Mouse (Mus musculus) stomach, postnatal 0 days (tissue): ENCODE data around the gene Nfic. TPM values are rescaled to one million over a fixed set of nuclear protein-coding genes. Genes with fewer than 3 reads are reported as not detected.

Experiments
- ATAC-seq: fragments of 200-750 bp; cut with Nextera tagmentation; 2 replicates; pipeline ENCODE4 v1.8.0; 2017; ENCODE audit not compliant: low FRiP score, low TSS enrichment
- DNase-seq: peaks from one replicate; pipeline ENCODE4 v3.0.0-alpha.2; 2016; ENCODE audit warnings: low spot score
- H3K27ac ChIP-seq: fragments of 300-500 bp; sonication (generic); replicated peaks from 2 replicates; pipeline ENCODE4 v1.5.1; 2014; ENCODE audit warnings: mild to moderate bottlenecking, control low read depth
- H3K27me3 ChIP-seq: fragments of 300-500 bp; sonication (generic); 2 replicates; pipeline ENCODE4 v1.6.1; 2014; ENCODE audit warnings: low read length; ENCODE audit not compliant: control insufficient read depth, insufficient read depth
- H3K36me3 ChIP-seq: fragments of 300-500 bp; sonication (generic); 2 replicates; pipeline ENCODE4 v1.6.1; 2014; ENCODE audit warnings: low read length, mixed read lengths; ENCODE audit not compliant: control insufficient read depth, insufficient read depth
- H3K4me1 ChIP-seq: fragments of 300-500 bp; sonication (generic); replicated peaks from 2 replicates; pipeline ENCODE4 v1.6.1; 2014; ENCODE audit warnings: antibody characterized with exemption; ENCODE audit not compliant: control insufficient read depth, insufficient read depth
- H3K4me2 ChIP-seq: fragments of 300-500 bp; sonication (generic); replicated peaks from 2 replicates; pipeline ENCODE4 v1.6.1; 2014; ENCODE audit warnings: low read depth, mild to moderate bottlenecking, control low read depth, moderate library complexity
- H3K4me3 ChIP-seq: fragments of 300-500 bp; sonication (generic); 2 replicates; pipeline ENCODE4 v1.5.1; 2014; ENCODE audit warnings: low read depth, low read length, control low read depth
- H3K9ac ChIP-seq: fragments of 300-500 bp; sonication (generic); 2 replicates; pipeline ENCODE4 v1.6.1; 2014; ENCODE audit warnings: mild to moderate bottlenecking, low read length, control low read depth, mixed read lengths
- H3K9me3 ChIP-seq: fragments of 300-500 bp; sonication (generic); 2 replicates; pipeline ENCODE4 v1.6.1; 2016; ENCODE audit warnings: low read length; ENCODE audit not compliant: control insufficient read depth
- CTCF ChIP-seq: IDR thresholded peaks from 2 replicates; pipeline ENCODE4 v1.5.1; 2016; ENCODE audit warnings: antibody characterized with exemption, low read depth, mild to moderate bottlenecking, moderate library complexity
- EP300 ChIP-seq: optimal IDR thresholded peaks from 2 replicates; pipeline ENCODE3; 2016; ENCODE audit warnings: antibody characterized with exemption
- WGBS: fragments of 180-500 bp; shearing (Covaris S2); extraction: QIAGEN DNeasy Blood & Tissue Kit; methylation state at CpG from one replicate; pipeline ENCODE4 v1.1.7; 2014; 5-methylcytosine and 5-hydroxymethylcytosine counted together
- polyA plus RNA-seq: library from polyadenylated mRNA; unstranded; fragments of >200 nt; fragmentation: Nextera tagmentation; extraction: Ambion mirVana; gene quantifications from 2 replicates; pipeline ENCODE4 v1.2.1, GENCODE M21; 2015

The Nfic gene
- polyA plus RNA-seq, 1 experiment from 2014 or later, result 40.4 TPM

DNA sequence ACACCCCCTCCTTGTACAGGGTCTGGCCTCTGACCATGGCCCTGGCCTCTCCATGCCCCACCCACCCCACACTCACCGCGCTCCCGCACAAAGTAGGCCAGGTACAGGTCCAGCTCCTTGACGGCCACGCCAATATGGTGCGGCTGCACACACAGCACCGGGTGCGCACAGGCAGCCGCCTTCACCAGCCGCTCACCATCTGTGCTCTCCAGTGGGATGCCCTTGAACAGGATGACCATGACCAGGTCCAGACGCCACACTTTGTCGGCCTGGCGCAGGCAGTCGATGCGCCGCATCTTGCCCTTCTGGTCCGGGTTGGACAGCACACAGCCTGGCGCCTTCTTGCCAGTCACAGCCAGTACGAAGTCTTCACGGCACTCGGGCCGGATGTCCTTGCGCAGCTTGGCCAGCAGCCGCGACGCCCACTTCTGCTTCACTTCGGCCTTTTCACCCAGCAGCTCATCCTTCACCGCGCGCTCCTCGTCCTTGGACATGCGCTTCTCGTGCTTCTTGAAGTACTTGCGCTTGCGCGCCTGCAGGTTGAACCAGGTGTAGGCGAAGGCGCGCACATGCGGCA is 35.2 kb downstream of the Nfic start:
- no peak overlapping the region for H3K4me2 ChIP-seq
- no peak overlapping the region for H3K4me3 ChIP-seq
- no peak overlapping the region for H3K9ac ChIP-seq
- H3K36me3 ChIP-seq, result 0 out of 2 replicates have a peak, but pooled peaks cover 3% of the 10 kb centered on the region
- ATAC-seq (no peak), DNase-seq (no peak)
- no peaks in the 10 kb centered on the region for H3K9me3 ChIP-seq
- peaks cover 12% of the 10 kb centered on the region for H3K4me1 ChIP-seq
- WGBS, result 86% methylated on average over 40 of the region's 40 CpGs
- H3K27ac ChIP-seq, result no peak overlapping the region
- TF ChIP-seq CTCF (no peak), EP300 (no peak)
- H3K27me3 ChIP-seq, result no peaks in the 10 kb centered on the region

DNA sequence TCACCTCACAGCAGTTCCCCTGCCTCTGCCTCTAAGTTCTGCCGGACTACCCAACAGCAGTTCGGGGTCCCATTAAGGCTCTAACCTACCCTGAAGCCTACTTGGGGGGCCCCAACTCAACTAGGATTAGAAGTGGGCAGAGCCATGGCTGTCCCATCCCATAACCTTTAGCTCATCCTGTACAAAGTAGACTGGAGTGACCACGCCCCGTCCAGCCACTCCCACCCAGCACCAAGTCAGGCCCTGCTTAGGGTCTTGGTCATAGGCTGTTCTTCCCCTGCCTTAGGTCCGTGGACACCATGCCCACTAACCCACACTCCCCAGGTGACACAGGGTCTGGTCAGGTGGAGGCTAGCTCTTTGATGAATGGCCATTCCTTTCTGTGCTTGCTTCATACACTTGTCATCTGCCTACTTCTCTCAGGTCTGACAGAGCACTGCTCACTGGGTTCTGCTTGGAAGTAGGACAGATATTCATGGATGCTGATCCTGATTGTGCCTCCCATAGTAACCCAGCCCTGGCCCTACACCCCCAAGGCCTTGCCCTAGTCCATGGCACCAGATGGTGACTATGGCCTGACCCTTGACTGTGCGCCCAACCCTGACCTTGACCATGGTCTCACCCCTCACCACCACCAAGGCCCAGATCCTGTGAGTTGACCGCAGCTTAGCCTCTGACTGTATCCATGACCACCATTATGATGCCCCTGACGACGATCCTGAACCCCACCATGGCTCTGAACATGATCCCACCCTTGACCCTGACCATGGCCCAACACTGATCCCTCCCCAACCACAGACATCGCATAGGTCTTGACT is 36.1 kb downstream of the Nfic start:
- Histone ChIP-seq H3K4me2 (no peak overlapping the region), H3K9me3 (no peaks in the 10 kb centered on the region), H3K4me3 (no peak overlapping the region), H3K36me3 (0 out of 2 replicates have a peak, but pooled peaks cover 3% of the 10 kb centered on the region), H3K27me3 (no peaks in the 10 kb centered on the region), H3K9ac (0 out of 2 replicates have a peak overlapping the region, but pooled peaks have one; percentile 8), H3K4me1 (peaks cover 19% of the 10 kb centered on the region), H3K27ac (no peak overlapping the region)
- no peak for ATAC-seq
- DNase-seq, result no peak
- WGBS, result 91% methylated on average over 10 of the region's 10 CpGs
- no peak for TF ChIP-seq CTCF
- no peak for TF ChIP-seq EP300

DNA sequence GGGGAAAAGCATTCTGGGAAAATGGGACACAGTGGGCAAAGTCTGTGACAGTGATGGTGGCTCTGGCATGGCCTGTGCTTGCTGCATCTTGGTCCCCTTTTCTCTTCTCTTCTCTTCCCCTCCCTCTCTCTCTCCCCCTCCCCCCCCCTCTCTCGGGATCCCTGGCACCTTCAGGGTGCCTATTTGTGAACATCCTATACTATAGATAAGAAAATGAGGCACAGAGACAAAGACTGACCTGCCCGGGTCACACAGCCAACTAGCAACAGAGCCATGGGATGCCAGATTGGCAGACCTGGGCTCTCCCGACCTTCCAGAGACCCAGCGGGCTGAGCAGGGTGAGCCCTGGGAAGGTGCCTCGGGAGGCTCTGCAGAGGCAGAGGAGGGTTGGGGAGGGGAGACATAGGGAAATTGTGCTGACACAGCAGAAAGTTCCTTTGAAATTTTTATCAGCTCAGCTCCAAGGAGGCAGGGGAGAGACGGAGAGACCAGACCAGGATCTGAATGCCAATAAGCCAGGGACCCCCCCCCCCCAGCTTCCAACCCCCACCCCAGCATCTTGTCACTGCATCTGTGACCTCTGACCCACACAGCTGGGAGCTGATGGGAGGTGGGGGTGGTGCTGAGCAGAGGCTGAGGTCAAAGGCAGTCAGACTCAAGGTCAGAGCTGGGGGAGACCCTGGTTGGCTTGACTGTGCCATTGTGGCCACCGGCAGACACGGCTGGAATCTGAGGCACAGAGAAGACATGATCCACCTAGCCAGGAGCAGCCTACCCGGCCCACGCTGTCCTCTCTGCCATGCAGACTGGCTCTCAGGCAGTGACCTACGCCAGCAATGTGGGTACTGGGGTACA is 37.0 kb downstream of the Nfic start:
- DNase-seq, result no peak
- H3K9ac ChIP-seq, result 0 out of 2 replicates have a peak overlapping the region, but pooled peaks have one; percentile 8
- H3K4me2 ChIP-seq, result no peak overlapping the region
- H3K4me1 ChIP-seq, result peaks cover 17% of the 10 kb centered on the region
- H3K36me3 ChIP-seq, result 0 out of 2 replicates have a peak, but pooled peaks cover 3% of the 10 kb centered on the region
- H3K27me3 ChIP-seq, result no peaks in the 10 kb centered on the region
- WGBS, result 67% methylated on average over 11 of the region's 11 CpGs
- no peak overlapping the region for H3K4me3 ChIP-seq
- no peaks in the 10 kb centered on the region for H3K9me3 ChIP-seq
- H3K27ac ChIP-seq, result no peak overlapping the region
- TF ChIP-seq CTCF, result no peak
- no peak for TF ChIP-seq EP300
- ATAC-seq, result no peak

DNA sequence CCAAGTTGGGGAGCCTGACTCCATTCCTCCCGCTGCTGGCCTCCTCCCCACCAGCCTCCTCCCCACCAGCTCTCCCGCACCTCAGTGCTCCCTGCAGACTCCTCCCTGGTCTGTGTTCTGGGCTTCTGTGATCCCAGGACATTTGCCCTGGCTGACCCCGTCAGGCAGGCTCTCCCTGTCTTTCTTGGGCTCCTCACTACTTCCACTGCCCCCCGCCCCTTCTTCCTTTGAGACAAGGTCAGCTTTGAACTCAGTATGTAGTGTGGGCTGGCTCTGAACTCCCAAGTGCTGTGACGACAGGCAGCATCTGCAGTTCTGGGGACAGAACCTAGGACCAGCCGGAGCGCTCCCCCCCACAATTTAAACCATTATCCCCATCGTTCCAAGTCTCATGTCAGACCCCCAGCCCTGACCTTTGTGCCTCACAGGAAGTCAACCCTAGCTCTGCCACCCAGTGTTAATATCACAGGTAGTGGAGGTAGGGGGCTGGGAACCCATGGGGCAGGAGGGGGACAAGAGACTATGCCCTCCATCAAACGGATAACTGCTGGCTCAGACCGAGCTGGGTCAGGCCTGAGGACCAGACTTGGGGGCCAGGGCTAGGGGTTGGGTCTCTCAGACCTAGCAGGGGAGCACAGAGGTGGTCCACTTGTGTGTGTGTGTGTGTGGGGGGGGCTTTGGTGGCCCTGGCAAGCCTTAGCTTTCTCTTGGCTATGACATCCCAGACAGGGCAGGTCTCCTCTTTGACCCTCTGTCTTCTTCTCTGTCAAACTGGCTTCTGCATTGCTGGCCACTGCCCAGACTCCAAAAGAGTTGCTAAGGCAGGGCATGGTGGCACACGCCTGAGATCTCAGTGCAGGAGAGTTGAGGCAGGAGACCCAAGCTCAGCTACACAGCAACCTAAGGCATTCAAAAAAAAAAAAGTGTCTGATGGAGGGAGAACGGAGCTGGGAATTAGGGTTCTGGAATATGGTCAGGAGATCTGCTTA is 37.9 kb downstream of the Nfic start:
- Histone ChIP-seq H3K36me3 (0 out of 2 replicates have a peak, but pooled peaks cover 3% of the 10 kb centered on the region), H3K4me2 (peak overlapping the region; percentile 54), H3K27me3 (no peaks in the 10 kb centered on the region), H3K27ac (peak overlapping the region; percentile 86), H3K9ac (peak overlapping the region; percentile 51), H3K4me3 (peak overlapping the region; percentile 27), H3K9me3 (no peaks in the 10 kb centered on the region), H3K4me1 (peaks cover 19% of the 10 kb centered on the region)
- TF ChIP-seq CTCF, result no peak
- no peak for TF ChIP-seq EP300
- DNase-seq (no peak), ATAC-seq (peak; percentile 16; the same call in 1 of the 2 replicates)
- 44% methylated on average over 12 of the region's 12 CpGs for WGBS
